Mouse (Mus musculus): Measurements from ENCODE around the gene Pabpc4. TPM values are rescaled to one million over a fixed set of nuclear protein-coding genes. Genes with fewer than 3 reads are reported as not detected.

The Pabpc4 gene
- polyA plus RNA-seq, 1 experiment = 154 TPM

GRCm38 (mm10) chr4:123219720-123220357 is 42.3 kb upstream of the Pabpc4 start:
- H3K36me3 ChIP-seq (ENCODE audit: control insufficient read depth, insufficient read depth) = no peaks in the 10 kb centered on the region
- H3ac ChIP-seq (ENCODE audit: control insufficient read depth, insufficient read length) = no peak overlapping the region
- TF ChIP-seq SRF (IDR thresholded peaks at IDR 0.05; ENCODE audit: control insufficient read depth, insufficient read length, low read depth) (no peak), USF1 (IDR thresholded peaks at IDR 0.05; ENCODE audit: low read depth) (no peak), TCF3 (IDR thresholded peaks at IDR 0.05; ENCODE audit: insufficient read length, low read depth) (no peak), MYOD1 (IDR thresholded peaks at IDR 0.05; ENCODE audit: control insufficient read depth in 1 of 3, insufficient read length in 2 of 3, low read depth in 2 of 3) (no peak), POLR2AphosphoS2 (IDR thresholded peaks at IDR 0.05; ENCODE audit: insufficient read length, low read depth) (no peak), E2F4 (IDR thresholded peaks at IDR 0.05; ENCODE audit: insufficient read depth) (no peak), CEBPB (IDR thresholded peaks at IDR 0.05; ENCODE audit: insufficient read depth, poor library complexity, severe bottlenecking) (no peak), TCF12 (IDR thresholded peaks at IDR 0.05; ENCODE audit: insufficient read depth, poor library complexity, severe bottlenecking) (no peak), REST (IDR thresholded peaks at IDR 0.05; ENCODE audit: insufficient read depth, insufficient read length) (no peak), MYOG (IDR thresholded peaks at IDR 0.05; ENCODE audit: control insufficient read depth in 1 of 3, insufficient read depth in 1 of 3, insufficient read length in 2 of 3, low read depth in 2 of 3) (no peak), POLR2A (IDR thresholded peaks at IDR 0.05; ENCODE audit: insufficient read length, low read depth) (no peak), MAX (IDR thresholded peaks at IDR 0.05; ENCODE audit: low read depth) (no peak)
- H3K4me2 ChIP-seq (ENCODE audit: low read depth) = no peak overlapping the region
- no peaks in the 10 kb centered on the region for H3K79me2 ChIP-seq (ENCODE audit: control insufficient read depth, insufficient read depth)
- H3K4me3 ChIP-seq = no peak overlapping the region
- peaks cover 8% of the 10 kb centered on the region for H3K27me3 ChIP-seq (ENCODE audit: control insufficient read depth, insufficient read depth, insufficient read length)

GRCm38 (mm10) chr4:123220637-123221036 is 41.5 kb upstream of the Pabpc4 start:
- Histone ChIP-seq H3ac (ENCODE audit: control insufficient read depth, insufficient read length) (no peak overlapping the region), H3K79me2 (ENCODE audit: control insufficient read depth, insufficient read depth) (no peaks in the 10 kb centered on the region), H3K27me3 (ENCODE audit: control insufficient read depth, insufficient read depth, insufficient read length) (peaks cover 5% of the 10 kb centered on the region), H3K4me3 (no peak overlapping the region), H3K4me2 (ENCODE audit: low read depth) (no peak overlapping the region), H3K36me3 (ENCODE audit: control insufficient read depth, insufficient read depth) (no peaks in the 10 kb centered on the region)
- TF ChIP-seq TCF12 (IDR thresholded peaks at IDR 0.05; ENCODE audit: insufficient read depth, poor library complexity, severe bottlenecking) = no peak
- no peak for TF ChIP-seq REST (IDR thresholded peaks at IDR 0.05; ENCODE audit: insufficient read depth, insufficient read length)
- no peak for TF ChIP-seq MYOD1 (IDR thresholded peaks at IDR 0.05; ENCODE audit: control insufficient read depth in 1 of 3, insufficient read length in 2 of 3, low read depth in 2 of 3)
- no peak for TF ChIP-seq MAX (IDR thresholded peaks at IDR 0.05; ENCODE audit: low read depth)
- TF ChIP-seq USF1 (IDR thresholded peaks at IDR 0.05; ENCODE audit: low read depth) = no peak
- no peak for TF ChIP-seq POLR2A (IDR thresholded peaks at IDR 0.05; ENCODE audit: insufficient read length, low read depth)

GRCm38 (mm10) chr4:123223309-123223708 is 38.8 kb upstream of the Pabpc4 start:
- no peak overlapping the region for H3ac ChIP-seq (ENCODE audit: control insufficient read depth, insufficient read length)
- H3K4me2 ChIP-seq (ENCODE audit: low read depth) = no peak overlapping the region
- H3K79me2 ChIP-seq (ENCODE audit: control insufficient read depth, insufficient read depth) = no peaks in the 10 kb centered on the region
- H3K27me3 ChIP-seq (ENCODE audit: control insufficient read depth, insufficient read depth, insufficient read length) = no peaks in the 10 kb centered on the region
- TF ChIP-seq MAX (IDR thresholded peaks at IDR 0.05; ENCODE audit: low read depth) (no peak), SRF (IDR thresholded peaks at IDR 0.05; ENCODE audit: control insufficient read depth, insufficient read length, low read depth) (no peak), REST (IDR thresholded peaks at IDR 0.05; ENCODE audit: insufficient read depth, insufficient read length) (no peak), MYOD1 (IDR thresholded peaks at IDR 0.05; ENCODE audit: control insufficient read depth in 1 of 3, insufficient read length in 2 of 3, low read depth in 2 of 3) (no peak), POLR2A (IDR thresholded peaks at IDR 0.05; ENCODE audit: insufficient read length, low read depth) (no peak), CEBPB (IDR thresholded peaks at IDR 0.05; ENCODE audit: insufficient read depth, poor library complexity, severe bottlenecking) (no peak), TCF12 (IDR thresholded peaks at IDR 0.05; ENCODE audit: insufficient read depth, poor library complexity, severe bottlenecking) (no peak)
- no peaks in the 10 kb centered on the region for H3K36me3 ChIP-seq (ENCODE audit: control insufficient read depth, insufficient read depth)
- H3K4me3 ChIP-seq = no peak overlapping the region

- no peaks in the 10 kb centered on the region for H3K36me3 ChIP-seq (ENCODE audit: control insufficient read depth, insufficient read depth)
- H3ac ChIP-seq (ENCODE audit: control insufficient read depth, insufficient read length) = no peak overlapping the region
- H3K79me2 ChIP-seq (ENCODE audit: control insufficient read depth, insufficient read depth) = no peaks in the 10 kb centered on the region
- TF ChIP-seq SRF (IDR thresholded peaks at IDR 0.05; ENCODE audit: control insufficient read depth, insufficient read length, low read depth) = peak; percentile 73
- peak; percentile 96 for TF ChIP-seq TCF3 (IDR thresholded peaks at IDR 0.05; ENCODE audit: insufficient read length, low read depth)
- peak in 2 of 3 experiments; percentile 98 to 99 for TF ChIP-seq MYOD1 (IDR thresholded peaks at IDR 0.05; ENCODE audit: control insufficient read depth in 1 of 3, insufficient read length in 2 of 3, low read depth in 2 of 3)
- peak; percentile 44 for TF ChIP-seq POLR2A (IDR thresholded peaks at IDR 0.05; ENCODE audit: insufficient read length, low read depth)
- peak; percentile 98 for TF ChIP-seq TCF12 (IDR thresholded peaks at IDR 0.05; ENCODE audit: insufficient read depth, poor library complexity, severe bottlenecking)
- no peak for TF ChIP-seq POLR2AphosphoS2 (IDR thresholded peaks at IDR 0.05; ENCODE audit: insufficient read length, low read depth)
- TF ChIP-seq CEBPB (IDR thresholded peaks at IDR 0.05; ENCODE audit: insufficient read depth, poor library complexity, severe bottlenecking) = peak; percentile 48
- TF ChIP-seq MAX (IDR thresholded peaks at IDR 0.05; ENCODE audit: low read depth) = no peak
- TF ChIP-seq E2F4 (IDR thresholded peaks at IDR 0.05; ENCODE audit: insufficient read depth) = no peak
- no peak for TF ChIP-seq USF1 (IDR thresholded peaks at IDR 0.05; ENCODE audit: low read depth)
- TF ChIP-seq REST (IDR thresholded peaks at IDR 0.05; ENCODE audit: insufficient read depth, insufficient read length) = no peak
- TF ChIP-seq MYOG (IDR thresholded peaks at IDR 0.05; ENCODE audit: control insufficient read depth in 1 of 3, insufficient read depth in 1 of 3, insufficient read length in 2 of 3, low read depth in 2 of 3) = peak; percentile 90 to 100 (median 94)
- H3K4me2 ChIP-seq (ENCODE audit: low read depth) = peak overlapping the region; percentile 70
- H3K27me3 ChIP-seq (ENCODE audit: control insufficient read depth, insufficient read depth, insufficient read length) = no peaks in the 10 kb centered on the region
- no peak overlapping the region for H3K4me3 ChIP-seq
These were observed 36.3 kb upstream of the Pabpc4 start for GRCm38 (mm10) chr4:123225718-123226403.

All from myocyte (in vitro differentiated cells).